Mouse (Mus musculus): ENCODE measurements around the gene Tmem121b.

GRCm38 (mm10) chr6:120482756-120483155 is 10.9 kb downstream of the Tmem121b start:
- no peak for TF ChIP-seq CTCF (IDR thresholded peaks at IDR 0.05; ENCODE audit: insufficient read depth, low read length)
- TF ChIP-seq POLR2A (IDR thresholded peaks at IDR 0.05; ENCODE audit: borderline replicate concordance, extremely low read depth, low read depth, low read length), result no peak

Data from lung, adult 2 months (tissue).